10 mouse cellular contexts compared by ENCODE assay signal in the genomic region with DNA sequence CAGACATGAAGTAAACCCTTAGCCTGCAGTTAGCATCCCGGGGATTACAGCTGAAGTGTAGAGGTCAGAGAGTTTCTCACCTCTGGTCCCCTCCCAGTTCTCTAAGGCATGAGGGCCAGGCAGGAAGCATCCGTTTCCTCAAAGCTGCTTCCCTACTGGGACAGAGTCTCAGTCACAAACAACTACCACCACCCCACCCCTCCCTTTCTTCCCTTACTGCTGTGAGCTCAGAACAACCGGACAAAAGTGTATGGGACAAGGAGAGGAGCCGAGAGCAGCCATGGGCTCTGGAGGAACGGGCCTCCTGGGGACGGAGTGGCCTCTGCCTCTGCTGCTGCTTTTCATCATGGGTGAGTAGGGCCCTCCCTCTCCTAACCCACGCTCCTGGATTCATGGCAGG. TPM values are rescaled to one million over a fixed set of nuclear protein-coding genes. Genes with fewer than 3 reads are reported as not detected.
DNase-seq lines count a peak whose midpoint lies in the region; ATAC-seq and TF ChIP-seq lines count a peak whose summit lies in the region.
"Had no signal": no experiment of that assay in that cellular context is flagged by ENCODE, and none has a peak within 500 bp of the region (broad histone marks: within the 10 kb centered on the region; RNA-seq: fewer than 3 reads in every experiment).

A gene (plus strand): TSS at position 96 of the 400 bp plus-strand sequence.

- peak within 1 kb of the TSS; percentile 23 for H3K4me3 ChIP-seq in left cerebral cortex, adult 2 months
- H3K4me3 ChIP-seq in kidney, embryonic 14.5 days (ENCODE audit: low read length) = peak within 1 kb of the TSS; percentile 30
- no peak within 1 kb of the TSS for H3K4me3 ChIP-seq in forebrain, postnatal 0 days (ENCODE audit: low read depth, low read length)

- H3K27me3 ChIP-seq in kidney, embryonic 14.5 days (ENCODE audit: control insufficient read depth, insufficient read depth, low read length) = 0 out of 2 replicates have a peak, but pooled peaks cover under 1% of the 10 kb centered on the region
- no peaks in the 10 kb centered on the region for H3K27me3 ChIP-seq in forebrain, postnatal 0 days (ENCODE audit: insufficient read depth, low read length)

- no peaks in the 10 kb centered on the region for H3K4me1 ChIP-seq in kidney, embryonic 14.5 days (ENCODE audit: control insufficient read depth, insufficient read depth, low read length)
- no peaks in the 10 kb centered on the region for H3K4me1 ChIP-seq in forebrain, postnatal 0 days (ENCODE audit: insufficient read depth)

- H3K27ac ChIP-seq in left cerebral cortex, adult 2 months = peak within 1 kb of the TSS; percentile 36; the same call in 1 of the 2 replicates
- peak within 1 kb of the TSS; percentile 69; the same call in 1 of the 2 replicates for H3K27ac ChIP-seq in kidney, embryonic 14.5 days (ENCODE audit: low read depth, low read length)
- no peak within 1 kb of the TSS for H3K27ac ChIP-seq in forebrain, postnatal 0 days (ENCODE audit: low read depth, low read length)
- H3K27ac ChIP-seq: liver, embryonic 14.5 days had no signal

- WGBS in kidney, embryonic 14.5 days = 13% methylated on average over 7 of the region's 7 CpGs
- 32% methylated on average over 7 of the region's 7 CpGs for WGBS in forebrain, postnatal 0 days

- H3K9ac ChIP-seq in kidney, embryonic 14.5 days (ENCODE audit: low read depth, low read length) = 0 out of 2 replicates have a peak within 1 kb of the TSS, but pooled peaks have one; percentile 34
- no peak within 1 kb of the TSS for H3K9ac ChIP-seq in forebrain, postnatal 0 days
- H3K9ac ChIP-seq: liver, embryonic 14.5 days had no signal

- intact Hi-C loops in left cerebral cortex, adult 2 months (cut with DNase I) = no loop called here
- intact Hi-C loops in left cerebral cortex, postnatal 4 days (cut with DNase I) = no loop called here

- H3K9me3 ChIP-seq in kidney, embryonic 14.5 days (ENCODE audit: control insufficient read depth, low read length) = no peaks in the 10 kb centered on the region
- H3K9me3 ChIP-seq in forebrain, postnatal 0 days (ENCODE audit: low read length) = no peaks in the 10 kb centered on the region
- H3K9me3 ChIP-seq: G1E had no signal

- no peak for TF ChIP-seq CTCF in left cerebral cortex, adult 2 months (IDR thresholded peaks at IDR 0.05)
- TF ChIP-seq CTCF in forebrain, postnatal 0 days (IDR thresholded peaks at IDR 0.05; ENCODE audit: low read depth) = no peak

- ATAC-seq in kidney, embryonic 14.5 days (ENCODE audit: low FRiP score, low TSS enrichment) = no peak
- no peak for ATAC-seq in CD4-positive, CD25-positive, alpha-beta regulatory T cell, adult 4 months
- no peak for ATAC-seq in forebrain, postnatal 0 days

- DNase-seq in left cerebral cortex, adult 2 months (ENCODE audit: extremely low spot score in 1 of 2, low spot score in 2 of 2) = no peak
- no peak for DNase-seq in left cerebral cortex, postnatal 4 days
- peak; percentile 66 for DNase-seq in heart, adult 8-10 months (ENCODE audit: low spot score)
- DNase-seq in lung, postnatal 36 days = peak; percentile 80
- no peak for DNase-seq in retina, postnatal 1 day
- no peak for DNase-seq in forebrain, postnatal 0 days

- peak within 1 kb of the TSS; percentile 17; the same call in 1 of the 2 replicates for H3K4me2 ChIP-seq in kidney, embryonic 14.5 days (replicated peaks; ENCODE audit: low read depth, low read length)
- no peak within 1 kb of the TSS for H3K4me2 ChIP-seq in forebrain, postnatal 0 days (ENCODE audit: low read depth)

- no peaks in the 10 kb centered on the region for H3K36me3 ChIP-seq in kidney, embryonic 14.5 days (ENCODE audit: control insufficient read depth, insufficient read depth, low read length)
- H3K36me3 ChIP-seq in forebrain, postnatal 0 days (ENCODE audit: insufficient read depth) = no peaks in the 10 kb centered on the region
- H3K36me3 ChIP-seq: G1E had no signal

RNA-seq across cellular contexts. Expression of the gene that starts here (rescaled TPM):
- 1 to 10 TPM; 8.0 to 9.5 TPM for total RNA-seq in left cerebral cortex, adult 2 months (2021)
- total RNA-seq in left cerebral cortex, postnatal 4 days (2021) = 1 to 10 TPM; 6.5 to 7.4 TPM
- total RNA-seq in heart, adult 8-10 months (2022) = 10 to 100 TPM; 21.3 to 39.4 (median 32.2) TPM
- polyA plus RNA-seq in kidney, embryonic 14.5 days (2014; fragmentation: Nextera tagmentation; extraction: Ambion mirVana) = 10.5 and 11.9 TPM in 2 replicates
- polyA plus RNA-seq in CD4-positive, CD25-positive, alpha-beta regulatory T cell, adult 4 months (2017; shearing (Covaris generic)) = not detected
- total RNA-seq in forebrain, postnatal 0 days (2014; rRNA removed) = 4.1 and 9.6 TPM in 2 replicates
- 3.1 and 3.3 TPM in 2 replicates for polyA plus RNA-seq in forebrain, postnatal 0 days (2015; fragmentation: Nextera tagmentation; extraction: Ambion mirVana)
- polyA plus RNA-seq: G1E had no signal

Comparison
In these comparisons a context has a peak if more than half of its experiments do, and no peak if none do; other contexts are left out.
1. DNase-seq: peak in heart, adult 8-10 months (single experiment) and lung, postnatal 36 days (single experiment); none in left cerebral cortex, adult 2 months (0 of 2), left cerebral cortex, postnatal 4 days (single experiment), retina, postnatal 1 day (single experiment) and forebrain, postnatal 0 days (single experiment).